Mouse (Mus musculus) C2C12 (cell line): ENCODE data around the gene Col5a3. TPM values are rescaled to one million over a fixed set of nuclear protein-coding genes. Genes with fewer than 3 reads are reported as not detected.

ENCODE experiments used
- H3K27me3 ChIP-seq: one replicate; pipeline ENCODE4 v1.6.1; 2011; ENCODE audit not compliant: control insufficient read depth, insufficient read depth, insufficient read length
- H3K36me3 ChIP-seq: one replicate; pipeline ENCODE4 v1.6.1; 2011; ENCODE audit not compliant: control insufficient read depth, insufficient read depth
- H3K4me3 ChIP-seq: one replicate; pipeline ENCODE4 v1.5.1; 2011; ENCODE audit warnings: mild to moderate bottlenecking, control low read depth; ENCODE audit not compliant: poor library complexity, insufficient read depth, severe bottlenecking
- H3K79me2 ChIP-seq: one replicate; pipeline ENCODE4 v1.6.1; 2011; ENCODE audit not compliant: control insufficient read depth, insufficient read depth
- H3K79me3 ChIP-seq: one replicate; pipeline ENCODE4 v1.6.1; 2011; ENCODE audit warnings: low read depth, control low read depth
- H3ac ChIP-seq: one replicate; pipeline ENCODE3; 2011; ENCODE audit warnings: low read depth; ENCODE audit not compliant: control insufficient read depth, insufficient read length
- CEBPB ChIP-seq: IDR thresholded peaks from one replicate; pipeline ENCODE4 v1.6.1; 2011; ENCODE audit warnings: low read depth, mild to moderate bottlenecking, control low read depth, moderate library complexity
- CTCF ChIP-seq: IDR thresholded peaks from one replicate; pipeline ENCODE4 v1.5.1; 2011; ENCODE audit not compliant: control insufficient read depth, insufficient read depth, insufficient read length
- FOSL1 ChIP-seq: IDR thresholded peaks from one replicate; pipeline ENCODE4 v1.8.0; 2011; ENCODE audit warnings: mild to moderate bottlenecking, low read length; ENCODE audit not compliant: poor library complexity, insufficient read depth, severe bottlenecking
- MAX ChIP-seq: IDR thresholded peaks from one replicate; pipeline ENCODE4 v1.6.1; 2011; ENCODE audit warnings: mild to moderate bottlenecking, control low read depth
- MYOD1 ChIP-seq: IDR thresholded peaks from one replicate; pipeline ENCODE4 v1.6.1; 2011; ENCODE audit warnings: low read depth; ENCODE audit not compliant: control insufficient read depth, insufficient read length
- MYOG ChIP-seq: IDR thresholded peaks from one replicate; pipeline ENCODE4 v1.6.1; 2011; ENCODE audit not compliant: control insufficient read depth, insufficient read length; ENCODE audit errors: extremely low read depth
- USF1 ChIP-seq: IDR thresholded peaks from one replicate; pipeline ENCODE4 v1.6.1; 2011; ENCODE audit warnings: low read depth, mild to moderate bottlenecking, control low read depth, moderate library complexity
- polyA plus RNA-seq: library from polyadenylated mRNA; unstranded; fragments of >200 nt; fragmentation: generic; extraction: Trizol; gene quantifications from one replicate; pipeline ENCODE4 v1.2.1, GENCODE M21; 2012; ENCODE audit warnings: missing spikeins

Gene Col5a3
- polyA plus RNA-seq, 1 experiment: 1.3 TPM

DNA sequence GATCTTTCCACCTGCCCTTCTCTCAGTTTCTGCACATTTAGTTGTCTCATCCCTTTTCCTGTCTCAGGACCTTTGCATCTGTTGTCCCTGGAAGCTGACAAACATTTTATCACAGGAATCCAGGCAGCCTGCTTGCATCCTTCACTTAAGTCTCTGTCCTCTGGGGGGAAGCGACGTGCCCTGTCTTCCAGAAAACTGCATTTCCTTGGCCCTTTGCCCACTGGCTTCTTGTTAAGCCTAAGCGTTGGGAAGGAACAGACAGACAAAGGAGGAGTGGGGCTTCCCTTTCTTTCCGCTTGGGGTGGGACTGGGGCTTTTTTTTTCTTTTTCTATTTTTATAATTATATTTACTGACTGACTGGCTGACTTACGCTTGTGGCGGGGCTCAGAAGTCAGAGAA lies 85.4 kb downstream of the Col5a3 start:
- no peaks in the 10 kb centered on the region for H3K36me3 ChIP-seq
- no peak overlapping the region for H3ac ChIP-seq
- H3K27me3 ChIP-seq: peaks cover 46% of the 10 kb centered on the region
- H3K79me3 ChIP-seq: no peaks in the 10 kb centered on the region
- H3K79me2 ChIP-seq: no peaks in the 10 kb centered on the region
- no peak for TF ChIP-seq MYOD1
- TF ChIP-seq MAX: no peak
- TF ChIP-seq FOSL1: no peak
- no peak for TF ChIP-seq USF1
- TF ChIP-seq MYOG: no peak
- TF ChIP-seq CEBPB: no peak
- TF ChIP-seq CTCF: no peak
- H3K4me3 ChIP-seq: no peak overlapping the region

DNA sequence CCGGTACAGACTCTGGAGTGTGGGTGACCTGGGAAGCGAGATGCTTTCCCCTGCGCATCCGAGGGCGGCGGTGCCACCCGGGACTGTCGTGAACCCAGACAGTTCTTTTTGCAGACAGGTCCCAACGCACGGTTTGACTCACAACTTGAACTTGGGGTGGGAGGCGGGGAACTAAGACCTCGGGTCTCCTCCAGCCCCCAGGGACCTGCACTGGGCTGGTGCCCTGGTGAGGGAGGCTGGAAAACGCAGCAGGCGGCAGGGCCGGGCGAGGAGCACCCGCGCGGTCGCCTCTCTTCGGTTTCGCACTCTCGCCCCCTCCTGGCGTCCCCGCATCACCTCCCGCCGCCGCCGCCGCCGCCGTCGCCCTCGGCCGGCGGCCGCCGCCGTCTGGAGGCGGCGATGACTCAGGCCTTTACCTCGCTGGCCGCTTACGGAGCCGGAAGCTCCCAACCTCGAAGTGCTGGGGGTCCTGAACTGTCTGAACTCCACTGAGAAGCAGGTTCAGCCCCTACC lies 87.2 kb downstream of the Col5a3 start:
- Histone ChIP-seq H3K4me3 (no peak overlapping the region), H3K27me3 (peaks cover 34% of the 10 kb centered on the region), H3K36me3 (no peaks in the 10 kb centered on the region), H3ac (no peak overlapping the region), H3K79me3 (no peaks in the 10 kb centered on the region), H3K79me2 (no peaks in the 10 kb centered on the region)
- TF ChIP-seq MAX: no peak
- peak; percentile 13 for TF ChIP-seq CTCF

DNA sequence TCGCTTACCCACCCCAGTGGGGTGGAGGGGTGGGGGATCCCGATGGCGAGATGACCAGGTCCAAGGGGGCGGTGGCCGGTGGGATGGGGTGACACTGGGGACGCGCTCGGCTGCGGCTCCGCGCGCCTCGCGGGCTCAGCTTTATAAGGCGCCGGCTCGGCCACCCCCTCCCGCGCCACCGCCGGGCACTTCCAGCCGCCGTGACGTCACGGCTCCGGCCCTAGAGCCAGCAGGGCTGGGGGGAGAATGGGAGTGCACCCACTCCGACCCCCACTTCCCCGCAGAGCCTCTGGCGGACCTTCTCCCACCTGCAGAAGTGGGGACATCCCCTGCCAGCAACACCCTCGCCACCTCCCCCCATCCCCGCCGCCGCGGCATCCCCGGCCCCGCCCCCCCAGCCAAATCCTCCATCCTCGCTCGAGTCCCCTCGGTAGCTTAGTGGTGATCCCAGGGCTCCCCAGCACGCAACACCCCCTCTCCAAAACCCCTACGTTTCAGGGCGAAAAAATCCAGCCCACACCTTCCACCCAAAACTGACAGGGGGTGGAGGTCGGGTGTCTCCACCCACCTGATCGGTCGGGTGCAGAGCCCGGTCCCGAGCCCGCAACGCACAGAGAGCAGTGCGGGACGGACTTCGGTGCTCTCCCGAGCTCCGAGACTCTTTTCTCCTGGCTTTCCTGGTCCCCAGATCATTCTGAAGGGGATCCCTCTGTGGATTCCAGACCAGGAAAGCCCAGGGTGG lies 87.8 kb downstream of the Col5a3 start:
- TF ChIP-seq MYOG (no peak), FOSL1 (no peak), CTCF (no peak), MAX (no peak), MYOD1 (no peak), CEBPB (no peak), USF1 (no peak)
- no peaks in the 10 kb centered on the region for H3K79me3 ChIP-seq
- no peaks in the 10 kb centered on the region for H3K79me2 ChIP-seq
- no peaks in the 10 kb centered on the region for H3K36me3 ChIP-seq
- peaks cover 29% of the 10 kb centered on the region for H3K27me3 ChIP-seq
- no peak overlapping the region for H3K4me3 ChIP-seq
- H3ac ChIP-seq: peak overlapping the region; percentile 4

DNA sequence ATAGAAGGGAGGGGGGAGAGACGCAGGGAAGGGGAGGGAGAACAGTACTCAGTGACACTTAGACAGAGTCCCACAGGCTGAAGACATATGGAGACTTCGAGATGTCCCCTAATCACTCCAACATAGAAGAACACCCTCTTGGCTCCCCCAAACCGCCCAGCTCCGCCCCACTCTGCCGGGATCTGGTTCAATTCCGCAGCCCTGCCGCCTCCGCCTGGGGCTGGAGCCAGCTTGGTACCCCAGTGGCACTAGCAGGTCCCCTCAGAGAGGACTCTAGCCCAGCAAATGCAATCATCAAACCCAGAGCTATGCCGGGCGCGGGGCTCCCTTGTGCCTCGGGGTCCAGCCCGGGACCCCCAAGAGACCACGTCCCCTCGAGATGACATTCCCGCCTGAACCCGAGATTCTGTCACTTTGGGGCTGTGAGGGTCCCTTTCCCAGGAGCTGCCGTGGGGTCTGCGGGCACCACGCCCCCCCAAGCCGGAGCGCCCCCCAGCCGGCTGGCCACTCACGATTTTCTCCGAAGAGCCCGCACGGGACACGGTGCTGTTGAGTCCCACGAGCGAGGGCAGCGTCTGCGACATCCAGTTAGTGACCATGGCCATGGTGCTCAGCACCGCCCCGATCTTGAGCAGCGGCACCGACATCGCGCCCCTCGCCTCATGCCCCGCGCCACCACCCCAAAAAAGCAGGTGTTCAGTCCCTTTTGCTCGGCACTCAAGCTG lies 88.6 kb downstream of the Col5a3 start:
- H3K36me3 ChIP-seq: no peaks in the 10 kb centered on the region
- TF ChIP-seq MAX (no peak), MYOG (no peak), CTCF (no peak), FOSL1 (no peak), CEBPB (no peak), MYOD1 (no peak), USF1 (no peak)
- no peak overlapping the region for H3K4me3 ChIP-seq
- no peaks in the 10 kb centered on the region for H3K79me3 ChIP-seq
- peak overlapping the region; percentile 40 for H3ac ChIP-seq
- H3K79me2 ChIP-seq: no peaks in the 10 kb centered on the region
- peaks cover 27% of the 10 kb centered on the region for H3K27me3 ChIP-seq

DNA sequence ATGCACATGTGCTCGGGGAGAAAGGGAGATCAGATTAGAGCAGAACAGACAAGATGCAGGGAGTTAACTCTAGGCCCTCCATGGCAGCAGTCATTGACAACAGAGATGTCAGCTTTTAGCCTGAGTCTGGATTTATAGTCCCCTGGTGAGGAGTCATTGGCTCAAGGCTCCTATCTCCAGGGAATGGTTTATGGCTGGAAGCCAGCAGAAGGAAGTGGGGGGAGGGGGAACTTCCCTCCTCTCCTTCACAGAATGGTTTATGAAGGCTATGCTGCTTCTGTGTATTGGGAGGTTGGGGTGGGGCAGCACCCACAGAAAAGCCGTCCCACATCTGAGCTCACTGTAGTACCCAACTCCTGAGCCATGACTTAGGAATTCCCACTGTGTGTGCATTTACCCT lies 93.3 kb downstream of the Col5a3 start:
- Histone ChIP-seq H3ac (no peak overlapping the region), H3K27me3 (peaks cover 23% of the 10 kb centered on the region), H3K79me2 (no peaks in the 10 kb centered on the region), H3K79me3 (no peaks in the 10 kb centered on the region), H3K36me3 (no peaks in the 10 kb centered on the region), H3K4me3 (no peak overlapping the region)
- TF ChIP-seq MAX: no peak
- no peak for TF ChIP-seq MYOD1
- TF ChIP-seq USF1: no peak
- no peak for TF ChIP-seq CTCF

Other genes with a start within 250 kb of the Col5a3 start
- 2.7 TPM for gene Zfp846, start 233.8 kb downstream of the Col5a3 start, polyA plus RNA-seq
- 566 TPM for gene Ubl5, start 172.2 kb downstream of the Col5a3 start, polyA plus RNA-seq
- 7.9 TPM for gene Fbxl12, start 170.3 kb downstream of the Col5a3 start, polyA plus RNA-seq
- 55.5 TPM for gene Pin1, start 163.0 kb downstream of the Col5a3 start, polyA plus RNA-seq
- gene Olfm2, start 68.7 kb downstream of the Col5a3 start, polyA plus RNA-seq: 0.09 TPM
- gene Rdh8, start 3.4 kb upstream of the Col5a3 start, polyA plus RNA-seq: not detected
- 11.8 TPM for gene A230050P20Rik, start 53.6 kb upstream of the Col5a3 start, polyA plus RNA-seq
- 0.92 TPM for gene Angptl6, start 64.7 kb upstream of the Col5a3 start, polyA plus RNA-seq
- gene Ppan, start 73.1 kb upstream of the Col5a3 start, polyA plus RNA-seq: 88.3 TPM
- 247 TPM for gene Eif3g, start 83.6 kb upstream of the Col5a3 start, polyA plus RNA-seq
- gene Dnmt1, start 144.8 kb upstream of the Col5a3 start, polyA plus RNA-seq: 69.7 TPM
- 13.0 TPM for gene S1pr2, start 161.7 kb upstream of the Col5a3 start, polyA plus RNA-seq
- 107 TPM for gene Mrpl4, start 187.7 kb upstream of the Col5a3 start, polyA plus RNA-seq
- 0.09 TPM for gene Icam1, start 200.9 kb upstream of the Col5a3 start, polyA plus RNA-seq
- gene Icam4, start 214.3 kb upstream of the Col5a3 start, polyA plus RNA-seq: 0.43 TPM
- gene Icam5, start 217.0 kb upstream of the Col5a3 start, polyA plus RNA-seq: 0.46 TPM